Mouse (Mus musculus): ENCODE measurements around the gene Wasl.

Gene Wasl

GRCm38 (mm10) chr6:24602993-24603392 is 61.8 kb downstream of the Wasl start:
- DNase-seq = no peak

GRCm38 (mm10) chr6:24602351-24602750 is 62.5 kb downstream of the Wasl start:
- no peak for DNase-seq

- DNase-seq = no peak
These were observed 63.1 kb downstream of the Wasl start for GRCm38 (mm10) chr6:24601668-24602067.

- DNase-seq = no peak
These were observed 64.1 kb downstream of the Wasl start for GRCm38 (mm10) chr6:24600726-24601125.

GRCm38 (mm10) chr6:24600134-24600533 is 64.7 kb downstream of the Wasl start:
- no peak for DNase-seq

GRCm38 (mm10) chr6:24599639-24600038 is 65.2 kb downstream of the Wasl start:
- DNase-seq = no peak

GRCm38 (mm10) chr6:24599179-24599578 is 65.6 kb downstream of the Wasl start:
- no peak for DNase-seq

- DNase-seq = no peak
These were observed 67.3 kb downstream of the Wasl start, which contains the start of gene Lmod2 for GRCm38 (mm10) chr6:24597500-24597899. Lmod2 (plus strand) TSS chr6:24597762.

- DNase-seq = no peak
These were observed 73.1 kb downstream of the Wasl start for GRCm38 (mm10) chr6:24591525-24592218.

GRCm38 (mm10) chr6:24590282-24590681 is 74.5 kb downstream of the Wasl start:
- no peak for DNase-seq

- DNase-seq = no peak
These were observed 77.9 kb downstream of the Wasl start for GRCm38 (mm10) chr6:24586885-24587284.

- no peak for DNase-seq
These were observed 79.1 kb downstream of the Wasl start for GRCm38 (mm10) chr6:24585431-24586310.

GRCm38 (mm10) chr6:24583456-24583855 is 81.4 kb downstream of the Wasl start:
- DNase-seq = no peak

- DNase-seq = no peak
These were observed 91.5 kb downstream of the Wasl start for GRCm38 (mm10) chr6:24573319-24573718.

- DNase-seq = no peak
These were observed 92.4 kb downstream of the Wasl start for GRCm38 (mm10) chr6:24572431-24572830.

- DNase-seq = no peak
These were observed 93.7 kb downstream of the Wasl start for GRCm38 (mm10) chr6:24571126-24571525.

GRCm38 (mm10) chr6:24570278-24570677 is 94.5 kb downstream of the Wasl start:
- no peak for DNase-seq

- DNase-seq = no peak
These were observed 95.1 kb downstream of the Wasl start for GRCm38 (mm10) chr6:24569711-24570110.

GRCm38 (mm10) chr6:24568963-24569362 is 95.8 kb downstream of the Wasl start:
- no peak for DNase-seq

GRCm38 (mm10) chr6:24564886-24565285 is 99.9 kb downstream of the Wasl start:
- DNase-seq = no peak

- DNase-seq = no peak
These were observed 100.7 kb downstream of the Wasl start for GRCm38 (mm10) chr6:24564081-24564480.

Data from thymus, postnatal 4 days (tissue).